Mouse (Mus musculus) hindbrain, embryonic 15.5 days (tissue): Measurements from ENCODE around the gene Mcm9. TPM values are rescaled to one million over a fixed set of nuclear protein-coding genes. Genes with fewer than 3 reads are reported as not detected.

Source experiments
- ATAC-seq: fragments of 200-750 bp; cut with Nextera tagmentation; 2 replicates; pipeline ENCODE4 v1.8.0; 2017; ENCODE audit warnings: low read depth, moderate number of reproducible peaks, moderate TSS enrichment; ENCODE audit not compliant: low FRiP score
- H3K27ac ChIP-seq: fragments of 300-500 bp; sonication (generic); replicated peaks from 2 replicates; pipeline ENCODE4 v1.5.1; 2015; ENCODE audit warnings: mild to moderate bottlenecking, inconsistent platforms
- H3K27me3 ChIP-seq: fragments of 300-500 bp; sonication (generic); 2 replicates; pipeline ENCODE4 v1.6.1; 2015; ENCODE audit warnings: control low read depth, inconsistent platforms
- H3K36me3 ChIP-seq: fragments of 300-500 bp; sonication (generic); 2 replicates; pipeline ENCODE4 v1.6.1; 2015; ENCODE audit warnings: control low read depth, inconsistent platforms
- H3K4me1 ChIP-seq: fragments of 300-500 bp; sonication (generic); replicated peaks from 2 replicates; pipeline ENCODE4 v1.6.1; 2015; ENCODE audit warnings: control low read depth, inconsistent platforms
- H3K4me2 ChIP-seq: fragments of 300-500 bp; sonication (generic); 2 replicates; pipeline ENCODE4 v1.6.1; 2015; ENCODE audit warnings: moderate library complexity, mild to moderate bottlenecking, inconsistent platforms
- H3K4me3 ChIP-seq: fragments of 300-500 bp; sonication (generic); 2 replicates; pipeline ENCODE4 v1.5.1; 2015; ENCODE audit warnings: mild to moderate bottlenecking, inconsistent platforms
- H3K9ac ChIP-seq: fragments of 300-500 bp; sonication (generic); 2 replicates; pipeline ENCODE4 v1.6.1; 2015; ENCODE audit warnings: inconsistent platforms
- H3K9me3 ChIP-seq: fragments of 300-500 bp; sonication (generic); 2 replicates; pipeline ENCODE4 v1.6.1; 2016; ENCODE audit warnings: control low read depth, inconsistent platforms
- WGBS: fragments of 180-500 bp; shearing (Covaris S2); methylation state at CpG from one replicate; pipeline ENCODE4 v1.1.7; 2015; 5-methylcytosine and 5-hydroxymethylcytosine counted together
- polyA plus RNA-seq: library from polyadenylated mRNA; unstranded; fragments of >200 nt; fragmentation: Nextera tagmentation; extraction: Ambion mirVana; gene quantifications from 2 replicates; pipeline ENCODE4 v1.2.1, GENCODE M21; 2015

The Mcm9 gene
- polyA plus RNA-seq, 1 experiment from 2014 or later, result 6.6 TPM

DNA sequence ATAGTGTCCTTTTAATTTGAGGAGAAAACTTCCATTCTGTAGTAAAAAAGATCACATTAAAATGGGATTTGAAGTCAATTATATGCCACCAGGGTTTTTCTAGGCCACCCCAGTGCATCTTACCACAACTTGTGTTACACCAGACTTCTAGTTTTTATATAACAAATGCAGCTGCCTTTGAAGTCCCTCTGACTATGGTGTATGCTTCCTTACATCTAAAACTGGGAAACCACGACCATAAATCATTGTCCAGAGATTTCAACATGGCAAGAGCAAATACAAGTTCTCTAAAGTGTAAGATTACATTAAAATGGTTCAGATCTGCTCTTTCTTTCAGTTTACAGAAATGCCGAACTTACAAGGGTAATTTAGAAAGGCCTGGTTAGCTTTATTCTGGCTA is 22.0 kb downstream of the Mcm9 start:
- peaks cover 44% of the 10 kb centered on the region for H3K36me3 ChIP-seq
- no peaks in the 10 kb centered on the region for H3K27me3 ChIP-seq
- no peaks in the 10 kb centered on the region; the same call in 1 of the 2 replicates for H3K4me1 ChIP-seq
- 87% methylated on average over 2 of the region's 2 CpGs for WGBS
- H3K4me3 ChIP-seq, result no peak overlapping the region
- no peaks in the 10 kb centered on the region for H3K9me3 ChIP-seq
- no peak overlapping the region for H3K4me2 ChIP-seq
- ATAC-seq, result no peak
- H3K9ac ChIP-seq, result no peak overlapping the region
- H3K27ac ChIP-seq, result no peak overlapping the region

DNA sequence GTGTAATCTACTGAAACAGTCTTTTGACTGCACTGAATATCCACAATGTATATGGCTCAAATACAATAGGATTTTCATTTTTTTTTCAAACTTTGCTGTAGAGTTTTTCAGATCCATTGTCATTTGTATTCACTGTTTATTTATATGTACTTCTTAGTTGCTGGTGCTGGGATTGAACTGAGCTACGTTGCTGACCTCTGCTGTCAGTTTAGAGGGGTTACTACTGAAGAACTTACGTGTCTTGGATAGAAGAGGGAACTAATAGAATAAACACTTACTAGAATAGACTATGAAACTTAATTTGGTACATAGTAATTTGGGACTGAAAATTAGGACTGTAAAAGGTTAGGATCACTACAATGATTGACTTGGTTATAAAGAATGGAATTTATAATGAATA is 24.9 kb downstream of the Mcm9 start:
- no peak overlapping the region for H3K27ac ChIP-seq
- H3K27me3 ChIP-seq, result no peaks in the 10 kb centered on the region
- H3K9ac ChIP-seq, result no peak overlapping the region
- no peak overlapping the region for H3K4me2 ChIP-seq
- no peak overlapping the region for H3K4me3 ChIP-seq
- no peaks in the 10 kb centered on the region for H3K9me3 ChIP-seq
- ATAC-seq, result no peak
- peaks cover 39% of the 10 kb centered on the region for H3K36me3 ChIP-seq
- 66% methylated on average over 2 of the region's 2 CpGs for WGBS
- H3K4me1 ChIP-seq, result peaks cover 4% of the 10 kb centered on the region

DNA sequence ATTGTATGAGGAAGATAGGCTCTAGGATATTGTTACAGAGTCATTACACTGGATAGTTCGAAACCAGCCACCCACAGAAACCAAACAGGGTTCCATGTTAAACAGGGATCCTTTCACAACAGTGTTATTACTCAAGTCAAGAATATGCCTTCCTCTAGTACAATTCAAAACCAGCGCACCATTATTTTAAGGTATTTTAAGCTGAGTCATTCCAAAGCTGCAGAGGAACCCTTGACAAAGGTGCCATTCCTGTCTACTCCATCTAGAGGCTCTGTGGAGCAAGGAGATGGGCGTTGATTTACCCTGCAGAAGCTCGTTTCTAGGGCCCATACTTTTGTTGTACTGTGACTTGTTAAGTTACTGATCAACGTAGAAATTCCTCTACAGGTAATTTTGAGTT is 31.4 kb downstream of the Mcm9 start:
- WGBS, result 59% methylated on average over 5 of the region's 5 CpGs
- Histone ChIP-seq H3K36me3 (peaks cover 8% of the 10 kb centered on the region; the same call in 1 of the 2 replicates), H3K27me3 (no peaks in the 10 kb centered on the region), H3K4me3 (peak overlapping the region; percentile 17; the same call in 1 of the 2 replicates), H3K4me2 (peak overlapping the region; percentile 44), H3K9ac (no peak overlapping the region), H3K9me3 (no peaks in the 10 kb centered on the region), H3K4me1 (peaks cover 35% of the 10 kb centered on the region), H3K27ac (no peak overlapping the region)
- no peak for ATAC-seq

DNA sequence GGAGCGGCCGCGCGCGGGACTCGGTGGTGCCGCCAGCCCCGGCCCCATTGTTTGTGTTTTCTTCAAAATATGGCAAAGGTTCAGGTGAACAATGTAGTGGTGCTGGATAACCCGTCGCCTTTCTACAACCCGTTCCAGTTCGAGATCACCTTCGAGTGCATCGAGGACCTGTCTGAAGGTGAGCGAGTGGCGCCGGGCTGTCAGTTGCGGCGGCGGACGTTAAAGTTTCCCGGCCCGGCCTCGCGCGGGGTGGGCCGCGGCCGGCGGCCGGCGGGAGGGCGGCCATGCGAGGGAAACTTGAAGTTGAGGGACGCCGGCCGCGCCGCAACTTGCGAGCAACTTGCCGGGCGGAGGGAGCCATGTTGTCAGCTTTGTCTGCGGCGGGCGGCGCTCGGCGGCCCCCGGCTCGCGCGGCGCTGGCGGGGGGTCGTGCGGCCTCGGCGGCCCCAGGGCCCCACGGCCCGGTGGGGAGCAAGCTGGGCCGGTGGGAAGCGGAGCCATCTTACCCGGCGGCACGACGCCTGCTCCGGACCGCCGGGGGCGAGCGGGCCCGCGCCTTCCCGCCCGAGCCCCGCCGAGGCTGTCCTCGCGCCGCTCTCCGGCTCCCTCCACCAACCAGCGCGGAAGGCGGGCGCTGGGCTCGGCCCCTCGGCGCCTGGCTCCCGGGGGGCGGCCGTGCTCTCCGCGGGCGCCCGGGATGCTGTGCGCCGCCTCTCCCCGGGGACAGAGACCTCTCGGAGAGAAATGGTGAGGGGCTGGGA is 32.9 kb downstream of the Mcm9 start:
- under 1% methylated on average over 84 of the region's 99 CpGs for WGBS
- peak; percentile 4 for ATAC-seq
- H3K36me3 ChIP-seq, result no peaks in the 10 kb centered on the region

DNA sequence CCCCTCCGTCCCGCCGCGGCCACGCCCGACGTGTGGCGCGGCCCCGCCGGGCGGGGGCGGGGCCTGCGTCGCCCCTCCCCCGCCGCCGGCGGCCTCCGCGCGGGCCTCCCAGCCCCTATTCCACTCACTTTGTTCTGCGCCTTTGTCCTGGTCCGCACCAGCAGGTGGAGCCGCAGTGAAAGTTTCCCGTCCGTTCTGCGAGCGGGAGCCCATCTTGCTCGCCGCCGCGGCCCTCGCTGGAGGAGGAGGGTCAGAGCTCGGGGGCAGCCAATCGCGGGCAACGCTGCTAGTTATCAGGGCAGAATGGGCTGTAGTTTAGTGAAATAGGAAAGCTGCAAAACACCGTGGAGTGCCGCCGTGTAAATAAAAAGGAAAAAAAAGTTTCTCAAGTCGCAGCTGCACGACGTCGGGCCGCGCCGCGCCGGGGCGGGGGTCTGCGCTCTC is 33.5 kb downstream of the Mcm9 start, which contains the start of gene Asf1a:
Gene Asf1a, plus strand, starts transcription at position 81 of the 444 bp plus-strand sequence.
- peak within 1 kb of the TSS; percentile 87 for H3K4me3 ChIP-seq
- no peaks in the 10 kb centered on the region for H3K36me3 ChIP-seq
- H3K9ac ChIP-seq, result peak within 1 kb of the TSS; percentile 84
- no peaks in the 10 kb centered on the region for H3K9me3 ChIP-seq
- ATAC-seq, result peak; percentile 98
- under 1% methylated on average over 52 of the region's 52 CpGs for WGBS
- peaks cover 35% of the 10 kb centered on the region for H3K4me1 ChIP-seq
- peak within 1 kb of the TSS; percentile 97 for H3K27ac ChIP-seq
- no peaks in the 10 kb centered on the region for H3K27me3 ChIP-seq
- peak within 1 kb of the TSS; percentile 64 for H3K4me2 ChIP-seq

More for the DNA sequence above, 32.9 kb downstream of the Mcm9 start:
- Histone ChIP-seq H3K27me3 (no peaks in the 10 kb centered on the region), H3K9ac (peak overlapping the region; percentile 84), H3K9me3 (no peaks in the 10 kb centered on the region), H3K4me2 (peak overlapping the region; percentile 64), H3K4me1 (peaks cover 35% of the 10 kb centered on the region), H3K4me3 (peak overlapping the region; percentile 87), H3K27ac (peak overlapping the region; percentile 97)

DNA sequence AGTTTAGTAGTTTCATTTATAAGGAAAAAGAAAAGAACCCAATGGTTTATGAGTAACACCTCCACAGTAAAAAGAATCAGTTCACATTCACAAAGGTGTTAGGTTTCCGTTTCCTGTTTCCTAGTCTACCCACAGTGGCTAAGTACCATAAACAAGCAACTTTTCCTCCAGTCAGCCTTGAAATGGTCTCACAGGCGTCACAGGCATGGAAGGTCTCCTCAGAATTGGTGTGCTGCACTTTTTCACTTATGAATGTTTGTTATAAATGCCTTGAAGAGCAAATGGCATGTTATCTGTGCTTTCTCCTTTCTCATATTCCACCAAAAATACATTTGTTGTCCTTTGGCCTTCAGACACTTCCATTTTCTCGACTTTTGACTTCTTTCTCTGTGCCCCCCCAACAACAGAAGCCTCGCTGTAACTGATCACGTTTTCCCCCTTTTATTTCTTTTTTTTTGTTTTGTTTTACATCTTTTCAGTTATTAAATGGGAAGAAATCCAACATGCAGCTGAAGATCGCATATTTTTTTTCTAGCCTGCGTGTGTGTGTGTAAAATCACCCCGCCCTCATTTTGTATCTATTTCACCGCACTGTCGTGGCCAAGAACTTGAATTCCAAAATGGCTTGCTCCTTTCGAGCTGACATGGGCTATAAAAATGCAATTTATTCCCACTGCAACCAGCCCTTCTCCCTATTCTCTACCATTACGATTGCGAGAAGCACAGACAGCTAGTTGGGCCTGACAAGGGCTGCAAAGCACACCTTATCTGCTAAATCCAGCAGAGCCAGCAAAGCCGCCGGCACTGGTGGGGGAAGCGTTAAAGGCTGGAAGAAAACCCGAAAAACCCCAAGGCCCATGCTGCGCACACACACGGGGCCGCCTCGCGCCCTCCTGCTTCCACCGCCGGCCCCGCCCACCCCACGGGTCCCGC is 34.2 kb downstream of the Mcm9 start:
- Histone ChIP-seq H3K36me3 (no peaks in the 10 kb centered on the region), H3K9me3 (no peaks in the 10 kb centered on the region), H3K27ac (peak overlapping the region; percentile 97), H3K4me2 (peak overlapping the region; percentile 64), H3K4me3 (peak overlapping the region; percentile 87), H3K4me1 (peaks cover 35% of the 10 kb centered on the region), H3K27me3 (no peaks in the 10 kb centered on the region), H3K9ac (peak overlapping the region; percentile 74)
- ATAC-seq, result peak; percentile 95
- WGBS, result 7% methylated on average over 25 of the region's 27 CpGs

DNA sequence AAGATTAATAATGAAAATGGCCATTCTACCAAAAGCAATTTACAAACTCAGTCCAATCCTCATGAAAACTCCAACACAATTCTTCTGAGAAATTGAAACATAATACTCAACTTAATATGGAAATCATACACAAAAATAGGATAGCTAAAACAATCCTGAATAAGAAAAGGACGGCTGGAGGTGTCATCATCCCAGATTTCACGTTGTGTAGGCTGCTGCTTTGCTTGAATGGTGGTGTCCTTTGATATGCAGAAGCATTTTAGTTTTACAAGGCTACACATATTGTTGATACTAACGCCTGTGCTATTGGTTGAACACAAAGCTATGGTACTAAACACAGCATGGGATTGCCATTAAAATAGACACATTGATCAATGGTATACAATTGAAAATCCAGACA is 44.5 kb downstream of the Mcm9 start:
- no peaks in the 10 kb centered on the region for H3K27me3 ChIP-seq
- H3K9ac ChIP-seq, result no peak overlapping the region
- no peak overlapping the region for H3K27ac ChIP-seq
- no peak overlapping the region for H3K4me3 ChIP-seq
- H3K9me3 ChIP-seq, result no peaks in the 10 kb centered on the region
- 43% methylated on average over 3 of the region's 3 CpGs for WGBS
- peaks cover 1% of the 10 kb centered on the region; the same call in 1 of the 2 replicates for H3K4me1 ChIP-seq
- H3K36me3 ChIP-seq, result no peaks in the 10 kb centered on the region
- no peak for ATAC-seq
- H3K4me2 ChIP-seq, result no peak overlapping the region

DNA sequence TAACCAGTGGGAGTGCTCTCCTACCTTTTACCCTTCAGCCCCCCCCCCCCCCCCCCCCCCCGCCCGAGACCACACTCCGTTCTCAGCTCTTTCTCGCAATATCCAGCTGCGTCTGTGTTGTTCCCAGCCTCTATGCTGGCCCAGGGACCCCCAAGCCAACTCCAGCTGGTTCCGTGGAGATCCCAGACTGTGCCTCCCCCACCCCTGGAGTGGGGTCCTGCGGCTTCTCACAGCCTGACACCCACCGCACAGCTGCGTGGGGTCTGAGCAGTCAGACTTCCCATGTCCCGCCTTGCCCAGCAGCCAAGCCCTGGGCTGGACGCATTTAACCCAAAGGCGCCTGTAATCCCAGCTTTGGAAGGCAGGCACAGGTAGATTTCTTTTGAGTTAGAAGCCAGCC is 49.2 kb downstream of the Mcm9 start:
- H3K9me3 ChIP-seq, result no peaks in the 10 kb centered on the region
- H3K27ac ChIP-seq, result no peak overlapping the region
- H3K9ac ChIP-seq, result no peak overlapping the region
- H3K27me3 ChIP-seq, result no peaks in the 10 kb centered on the region
- H3K4me3 ChIP-seq, result peak overlapping the region; percentile 35
- H3K4me2 ChIP-seq, result peak overlapping the region; percentile 67
- no peaks in the 10 kb centered on the region for H3K36me3 ChIP-seq
- ATAC-seq, result peak; percentile 67
- peaks cover 9% of the 10 kb centered on the region for H3K4me1 ChIP-seq
- 26% methylated on average over 10 of the region's 12 CpGs for WGBS

DNA sequence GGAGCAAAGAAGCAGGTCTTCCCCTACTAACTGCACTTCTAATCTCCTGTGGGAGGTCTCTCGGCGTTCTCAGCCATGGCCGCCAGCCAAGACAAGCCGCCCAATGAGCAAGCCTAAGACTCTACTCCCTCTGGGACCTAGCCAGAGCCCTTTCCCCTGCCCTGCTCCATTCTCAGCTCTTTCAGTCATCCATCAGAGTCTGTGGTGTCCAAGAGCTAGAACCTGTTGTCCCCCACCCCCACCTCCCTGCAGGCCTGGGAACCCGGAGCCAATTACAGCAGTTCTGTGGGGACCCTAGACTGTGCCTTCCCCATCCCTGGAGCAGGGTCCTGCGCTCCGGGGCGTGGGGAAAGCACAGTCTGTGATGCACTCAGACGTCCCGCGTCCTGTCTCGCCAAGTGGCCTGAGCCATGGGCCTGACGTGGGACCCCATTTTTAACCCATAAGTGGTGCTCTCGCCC is 49.6 kb downstream of the Mcm9 start:
- Histone ChIP-seq H3K36me3 (no peaks in the 10 kb centered on the region), H3K4me2 (peak overlapping the region; percentile 67), H3K9me3 (no peaks in the 10 kb centered on the region), H3K4me3 (peak overlapping the region; percentile 35), H3K27me3 (no peaks in the 10 kb centered on the region), H3K9ac (peak overlapping the region; percentile 33; the same call in 1 of the 2 replicates), H3K27ac (peak overlapping the region; percentile 64; the same call in 1 of the 2 replicates), H3K4me1 (peaks cover 9% of the 10 kb centered on the region)
- WGBS, result 16% methylated on average over 14 of the region's 14 CpGs
- peak; percentile 90 for ATAC-seq

DNA sequence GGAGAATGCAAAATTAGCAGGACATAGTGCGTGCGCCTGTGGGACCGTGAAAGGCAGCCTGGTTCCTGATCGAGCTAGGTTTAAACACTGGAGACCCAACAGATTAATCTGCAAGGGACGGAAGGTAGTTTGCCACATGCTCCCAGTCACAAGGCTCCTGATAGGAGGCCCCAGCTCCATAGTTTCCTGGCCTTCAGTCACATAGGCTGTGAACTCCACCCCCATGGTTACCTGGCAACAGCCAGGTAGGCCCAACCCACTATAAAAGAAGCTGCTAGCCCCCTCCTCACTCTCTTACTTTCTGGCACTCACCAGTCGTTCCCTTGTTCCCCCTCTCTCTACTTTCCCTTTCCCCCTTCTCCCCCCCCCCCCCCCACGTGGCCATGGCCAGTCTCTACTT is 50.1 kb downstream of the Mcm9 start:
- Histone ChIP-seq H3K4me2 (peak overlapping the region; percentile 67), H3K36me3 (no peaks in the 10 kb centered on the region), H3K27me3 (no peaks in the 10 kb centered on the region), H3K9me3 (no peaks in the 10 kb centered on the region), H3K4me1 (peaks cover 9% of the 10 kb centered on the region), H3K27ac (no peak overlapping the region), H3K4me3 (peak overlapping the region; percentile 35), H3K9ac (no peak overlapping the region)
- peak; percentile 59 for ATAC-seq
- 36% methylated on average over 7 of the region's 7 CpGs for WGBS

DNA sequence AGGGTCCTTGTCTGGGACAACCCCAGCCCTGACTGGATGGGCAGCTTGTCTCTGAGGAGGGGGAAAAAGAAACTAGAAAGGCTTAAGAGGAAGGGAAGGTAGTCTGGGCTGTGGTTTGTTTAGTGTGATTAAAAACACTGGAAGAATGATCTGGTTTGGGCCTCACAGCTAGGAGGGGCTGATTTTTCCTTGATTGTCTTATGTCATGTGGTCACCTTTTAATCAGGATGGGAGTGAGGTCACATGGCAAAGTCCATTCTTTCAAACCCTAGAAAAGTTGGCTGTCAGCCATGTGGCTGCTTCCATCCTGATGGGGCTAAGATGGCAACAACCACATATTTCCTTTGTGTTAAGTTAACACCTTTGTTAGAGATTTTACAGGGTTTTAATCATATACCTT is 61.7 kb downstream of the Mcm9 start:
- Histone ChIP-seq H3K9me3 (no peaks in the 10 kb centered on the region), H3K27ac (no peak overlapping the region), H3K4me3 (no peak overlapping the region), H3K4me2 (no peak overlapping the region), H3K9ac (no peak overlapping the region), H3K4me1 (no peaks in the 10 kb centered on the region), H3K36me3 (no peaks in the 10 kb centered on the region), H3K27me3 (no peaks in the 10 kb centered on the region)
- ATAC-seq, result no peak

DNA sequence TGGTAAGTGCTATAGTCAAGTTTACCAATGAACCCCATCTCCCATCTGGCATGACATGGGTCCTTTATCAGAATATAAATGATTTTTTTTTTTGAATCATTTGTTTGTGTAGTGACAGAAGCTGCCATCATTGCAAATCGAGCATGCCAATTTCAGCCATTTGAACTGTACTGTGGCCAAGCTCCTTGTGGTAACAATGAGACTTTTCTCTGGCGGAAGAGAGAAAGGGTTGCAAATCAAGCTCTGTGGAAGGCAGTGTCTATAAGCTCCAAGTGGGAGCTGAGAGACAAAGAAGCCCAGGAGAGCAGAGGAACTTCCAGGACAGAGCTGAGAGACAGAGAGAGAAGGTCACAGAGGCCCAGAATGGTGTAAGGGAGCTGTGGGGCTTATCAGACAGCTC is 64.7 kb downstream of the Mcm9 start:
- no peaks in the 10 kb centered on the region for H3K9me3 ChIP-seq
- 67% methylated on average over 2 of the region's 2 CpGs for WGBS
- ATAC-seq, result no peak
- H3K27ac ChIP-seq, result no peak overlapping the region
- no peaks in the 10 kb centered on the region for H3K27me3 ChIP-seq
- no peaks in the 10 kb centered on the region for H3K4me1 ChIP-seq
- H3K36me3 ChIP-seq, result no peaks in the 10 kb centered on the region
- H3K9ac ChIP-seq, result no peak overlapping the region
- no peak overlapping the region for H3K4me3 ChIP-seq
- no peak overlapping the region for H3K4me2 ChIP-seq
